Mouse (Mus musculus) R1 (cell line): ENCODE measurements at regions not wholly inside any gene's neighbourhood (a gene's known extent, or its start where the extent isn't known, plus 50 kb on each side); places are given as distances from the start of the nearest gene placed in this dataset.

ENCODE experiments used
- DNase-seq: peaks from one replicate; pipeline ENCODE4 v3.0.0-alpha.2; 2018; ENCODE audit warnings: low read depth, low spot score

GRCm38 (mm10) chr13:59393231-59393938, 191.6 kb downstream of the Agtpbp1 start:
- DNase-seq, result no peak

GRCm38 (mm10) chr13:59392828-59393227, 192.2 kb downstream of the Agtpbp1 start:
- no peak for DNase-seq

- DNase-seq, result peak; percentile 18
These were observed 197.3 kb downstream of the Agtpbp1 start for GRCm38 (mm10) chr13:59387627-59388325.

- no peak for DNase-seq
These were observed 198.0 kb downstream of the Agtpbp1 start for GRCm38 (mm10) chr13:59386935-59387540.

GRCm38 (mm10) chr13:59385824-59386223, 199.2 kb downstream of the Agtpbp1 start:
- DNase-seq, result no peak

- no peak for DNase-seq
These were observed 214.7 kb downstream of the Agtpbp1 start for GRCm38 (mm10) chr13:59370141-59370816.

- DNase-seq, result no peak
These were observed 216.2 kb downstream of the Agtpbp1 start for GRCm38 (mm10) chr13:59368550-59369449.

- DNase-seq, result peak; percentile 85
These were observed 219.6 kb downstream of the Agtpbp1 start for GRCm38 (mm10) chr13:59365460-59365859.

GRCm38 (mm10) chr13:59363428-59363827, 221.6 kb downstream of the Agtpbp1 start:
- peak; percentile 80 for DNase-seq

- DNase-seq, result no peak
These were observed 223.7 kb downstream of the Agtpbp1 start for GRCm38 (mm10) chr13:59361323-59361722.

- no peak for DNase-seq
These were observed 225.0 kb downstream of the Agtpbp1 start for GRCm38 (mm10) chr13:59360026-59360425.

- no peak for DNase-seq
These were observed 226.6 kb downstream of the Agtpbp1 start for GRCm38 (mm10) chr13:59358421-59358820.

- DNase-seq, result peak; percentile 92
These were observed 233.6 kb downstream of the Agtpbp1 start for GRCm38 (mm10) chr13:59351461-59351860.

GRCm38 (mm10) chr13:59350613-59351150, 234.3 kb downstream of the Agtpbp1 start:
- DNase-seq, result no peak

- DNase-seq, result peak; percentile 32
These were observed 236.5 kb downstream of the Agtpbp1 start for GRCm38 (mm10) chr13:59348510-59348909.

GRCm38 (mm10) chr13:59341871-59342270, 243.2 kb downstream of the Agtpbp1 start:
- DNase-seq, result no peak

- DNase-seq, result no peak
These were observed 246.6 kb downstream of the Agtpbp1 start for GRCm38 (mm10) chr13:59338436-59338835.

GRCm38 (mm10) chr13:59323933-59324332, 261.1 kb downstream of the Agtpbp1 start:
- no peak for DNase-seq

- DNase-seq, result peak; percentile 44
These were observed 261.6 kb downstream of the Agtpbp1 start for GRCm38 (mm10) chr13:59323441-59323840.

- DNase-seq, result peak; percentile 76
These were observed 264.8 kb downstream of the Agtpbp1 start for GRCm38 (mm10) chr13:59320261-59320660.
